23 mouse cellular contexts compared by ENCODE assay signal in the genomic region with DNA sequence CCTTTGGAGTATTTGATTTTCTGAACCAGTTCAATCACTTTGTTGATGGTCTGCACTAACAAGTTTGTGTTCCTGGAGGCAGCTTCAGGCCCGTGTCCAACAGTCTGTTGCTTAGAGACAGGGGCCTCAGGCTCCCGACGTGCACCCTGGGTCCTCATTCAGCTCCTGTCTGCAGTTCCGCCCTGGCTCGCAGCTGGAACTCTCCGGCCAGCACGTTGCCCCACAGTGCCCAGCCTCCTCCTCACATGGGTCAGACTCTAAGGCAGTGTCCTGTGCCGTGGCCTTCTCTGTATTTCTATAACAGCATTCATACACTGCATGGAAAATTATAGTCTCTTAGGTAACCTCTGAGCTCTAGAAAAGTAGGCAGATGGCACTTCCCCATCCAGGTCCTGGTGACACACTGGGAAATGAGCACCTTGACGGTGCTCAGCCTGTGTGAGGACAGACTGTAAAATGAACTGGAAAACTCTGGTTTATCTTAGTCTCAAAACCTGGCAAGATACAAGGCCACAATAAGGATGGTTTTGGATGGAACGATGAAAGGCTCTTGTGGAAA. TPM values are rescaled to one million over a fixed set of nuclear protein-coding genes. Genes with fewer than 3 reads are reported as not detected.
A peak's percentile ranks its signal among the peaks of the same experiment; 100 is the strongest.
DNase-seq lines count a peak whose midpoint lies in the region; ATAC-seq and TF ChIP-seq lines count a peak whose summit lies in the region.
"Had no signal": no experiment of that assay in that cellular context is flagged by ENCODE, and none has a peak within 500 bp of the region (broad histone marks: within the 10 kb centered on the region; RNA-seq: fewer than 3 reads in every experiment).

No protein-coding gene starts in this region.

- H3K27ac ChIP-seq in hindbrain, embryonic 16.5 days (ENCODE audit: low read depth, low read length): no peak overlapping the region
- H3K27ac ChIP-seq in hindbrain, embryonic 12.5 days: no peak overlapping the region
- H3K27ac ChIP-seq in stomach, postnatal 0 days (replicated peaks): no peak overlapping the region
- H3K27ac ChIP-seq: heart, embryonic 13.5 days; hindbrain, embryonic 10.5 days; liver, embryonic 12.5 days; neural tube, embryonic 13.5 days had no signal

- H3K9me3 ChIP-seq in hindbrain, embryonic 16.5 days (ENCODE audit: control insufficient read depth, low read length): no peaks in the 10 kb centered on the region
- peaks cover 6% of the 10 kb centered on the region; the same call in 1 of the 2 replicates for H3K9me3 ChIP-seq in hindbrain, embryonic 12.5 days (replicated peaks)
- H3K9me3 ChIP-seq in stomach, postnatal 0 days (ENCODE audit: control insufficient read depth, low read length): no peaks in the 10 kb centered on the region
- H3K9me3 ChIP-seq: neural tube, embryonic 13.5 days had no signal

- TF ChIP-seq CTCF in stomach, postnatal 0 days (IDR thresholded peaks at IDR 0.05; ENCODE audit: low read depth): no peak

- H3K4me1 ChIP-seq in hindbrain, embryonic 16.5 days (ENCODE audit: control insufficient read depth, insufficient read depth, low read depth, low read length): no peaks in the 10 kb centered on the region
- H3K4me1 ChIP-seq in hindbrain, embryonic 12.5 days: no peaks in the 10 kb centered on the region
- H3K4me1 ChIP-seq in stomach, postnatal 0 days (replicated peaks; ENCODE audit: control insufficient read depth, insufficient read depth): no peaks in the 10 kb centered on the region
- H3K4me1 ChIP-seq: heart, embryonic 13.5 days; hindbrain, embryonic 10.5 days; liver, embryonic 12.5 days; neural tube, embryonic 13.5 days had no signal

- peaks cover 40% of the 10 kb centered on the region for H3K36me3 ChIP-seq in hindbrain, embryonic 16.5 days (ENCODE audit: control insufficient read depth, insufficient read depth, low read length)
- H3K36me3 ChIP-seq in hindbrain, embryonic 12.5 days: peaks cover 76% of the 10 kb centered on the region
- H3K36me3 ChIP-seq in stomach, postnatal 0 days (ENCODE audit: control insufficient read depth, insufficient read depth, low read length): peaks cover 12% of the 10 kb centered on the region

- TF ChIP-seq EP300 in stomach, postnatal 0 days (optimal IDR thresholded peaks at IDR 0.05): no peak

- H3K4me3 ChIP-seq in hindbrain, embryonic 16.5 days (ENCODE audit: low read length): no peak overlapping the region
- H3K4me3 ChIP-seq in hindbrain, embryonic 12.5 days: no peak overlapping the region
- H3K4me3 ChIP-seq in stomach, postnatal 0 days (ENCODE audit: low read depth, low read length): no peak overlapping the region
- H3K4me3 ChIP-seq: heart, embryonic 13.5 days; hindbrain, embryonic 10.5 days; liver, embryonic 12.5 days; neural tube, embryonic 13.5 days had no signal

- peak; percentile 69 for ATAC-seq in hindbrain, embryonic 16.5 days
- ATAC-seq in hindbrain, embryonic 12.5 days (ENCODE audit: low FRiP score): no peak
- ATAC-seq in stomach, postnatal 0 days (ENCODE audit: low FRiP score, low TSS enrichment): 0 out of 2 replicates have a peak, but pooled peaks have one; percentile 28
- ATAC-seq: CD4-positive, CD25-positive, alpha-beta regulatory T cell, adult 4 months; forebrain, embryonic 16.5 days; intestine, postnatal 0 days; liver, embryonic 12.5 days; liver, postnatal 0 days had no signal

- no peak overlapping the region for H3K4me2 ChIP-seq in hindbrain, embryonic 16.5 days (ENCODE audit: low read length)
- H3K4me2 ChIP-seq in hindbrain, embryonic 12.5 days (replicated peaks): no peak overlapping the region
- H3K4me2 ChIP-seq in stomach, postnatal 0 days (replicated peaks; ENCODE audit: low read depth): no peak overlapping the region
- H3K4me2 ChIP-seq: heart, embryonic 13.5 days; liver, embryonic 12.5 days; midbrain, embryonic 11.5 days; neural tube, embryonic 13.5 days had no signal

- H3K27me3 ChIP-seq in hindbrain, embryonic 16.5 days (replicated peaks; ENCODE audit: control insufficient read depth, insufficient read depth, low read length): no peaks in the 10 kb centered on the region
- H3K27me3 ChIP-seq in hindbrain, embryonic 12.5 days: no peaks in the 10 kb centered on the region
- no peaks in the 10 kb centered on the region for H3K27me3 ChIP-seq in stomach, postnatal 0 days (ENCODE audit: control insufficient read depth, insufficient read depth, low read length)
- H3K27me3 ChIP-seq: heart, embryonic 13.5 days; liver, embryonic 12.5 days; neural tube, embryonic 13.5 days had no signal

- peak; percentile 57 to 60 for DNase-seq in cerebellum, postnatal 25 days
- no peak for DNase-seq in cerebellum, adult 11-12 months
- DNase-seq in right cerebral cortex, postnatal 10 days (ENCODE audit: low spot score in 2 of 2): peak; percentile 52 to 54
- no peak for DNase-seq in right cerebral cortex, postnatal 14 days
- DNase-seq in stomach, postnatal 0 days (ENCODE audit: low spot score): no peak
- DNase-seq: adrenal gland, postnatal 14 days; heart, postnatal 10 days; kidney, postnatal 14 days; left cerebral cortex, postnatal 4 days; liver, postnatal 0 days; lung, postnatal 36 days; thymus, adult 18-20 months; thymus, postnatal 25 days had no signal

- WGBS in hindbrain, embryonic 16.5 days: 57% methylated on average over 10 of the region's 10 CpGs
- 81% methylated on average over 10 of the region's 10 CpGs for WGBS in hindbrain, embryonic 12.5 days
- 89% methylated on average over 10 of the region's 10 CpGs for WGBS in stomach, postnatal 0 days

- H3K9ac ChIP-seq in hindbrain, embryonic 16.5 days (ENCODE audit: low read depth, low read length): no peak overlapping the region
- H3K9ac ChIP-seq in hindbrain, embryonic 12.5 days: no peak overlapping the region
- no peak overlapping the region for H3K9ac ChIP-seq in stomach, postnatal 0 days (ENCODE audit: low read length)
- H3K9ac ChIP-seq: heart, embryonic 13.5 days; liver, embryonic 12.5 days; liver, postnatal 0 days; neural tube, embryonic 13.5 days had no signal

RNA-seq across cellular contexts. Expression of gene Cep95, which starts 13.1 kb away (rescaled TPM):
- 12.2 and 15.3 TPM in 2 replicates for polyA plus RNA-seq in hindbrain, embryonic 16.5 days (2015; fragmentation: Nextera tagmentation; extraction: Ambion mirVana)
- 22.3 and 22.7 TPM in 2 replicates for polyA plus RNA-seq in hindbrain, embryonic 12.5 days (2016; fragmentation: Nextera tagmentation; extraction: Ambion mirVana)
- polyA plus RNA-seq in stomach, postnatal 0 days (2015; fragmentation: Nextera tagmentation; extraction: Ambion mirVana): 4.9 and 5.7 TPM in 2 replicates

RNA-seq across cellular contexts. Expression of gene Ddx5, which starts 13.2 kb away (rescaled TPM):
- polyA plus RNA-seq in hindbrain, embryonic 16.5 days (2015; fragmentation: Nextera tagmentation; extraction: Ambion mirVana): 315 and 329 TPM in 2 replicates
- polyA plus RNA-seq in hindbrain, embryonic 12.5 days (2016; fragmentation: Nextera tagmentation; extraction: Ambion mirVana): 467 and 505 TPM in 2 replicates
- 175 and 178 TPM in 2 replicates for polyA plus RNA-seq in stomach, postnatal 0 days (2015; fragmentation: Nextera tagmentation; extraction: Ambion mirVana)

RNA-seq across cellular contexts. Expression of gene Polg2, which starts 22.8 kb away (rescaled TPM):
- polyA plus RNA-seq in hindbrain, embryonic 16.5 days (2015; fragmentation: Nextera tagmentation; extraction: Ambion mirVana): 9.1 and 9.9 TPM in 2 replicates
- 8.5 and 10.7 TPM in 2 replicates for polyA plus RNA-seq in hindbrain, embryonic 12.5 days (2016; fragmentation: Nextera tagmentation; extraction: Ambion mirVana)
- polyA plus RNA-seq in stomach, postnatal 0 days (2015; fragmentation: Nextera tagmentation; extraction: Ambion mirVana): 8.9 and 10.3 TPM in 2 replicates

RNA-seq across cellular contexts. Expression of gene Milr1, which starts 51.1 kb away (rescaled TPM):
- polyA plus RNA-seq in hindbrain, embryonic 16.5 days (2015; fragmentation: Nextera tagmentation; extraction: Ambion mirVana): 0.42 and 0.56 TPM in 2 replicates
- 1.0 and 1.3 TPM in 2 replicates for polyA plus RNA-seq in hindbrain, embryonic 12.5 days (2016; fragmentation: Nextera tagmentation; extraction: Ambion mirVana)
- 2.2 and 2.8 TPM in 2 replicates for polyA plus RNA-seq in stomach, postnatal 0 days (2015; fragmentation: Nextera tagmentation; extraction: Ambion mirVana)

RNA-seq across cellular contexts. Expression of gene Pecam1, which starts 51.7 kb away (rescaled TPM):
- polyA plus RNA-seq in hindbrain, embryonic 16.5 days (2015; fragmentation: Nextera tagmentation; extraction: Ambion mirVana): 16.4 and 21.0 TPM in 2 replicates
- 21.5 and 22.3 TPM in 2 replicates for polyA plus RNA-seq in hindbrain, embryonic 12.5 days (2016; fragmentation: Nextera tagmentation; extraction: Ambion mirVana)
- 20.2 and 20.4 TPM in 2 replicates for polyA plus RNA-seq in stomach, postnatal 0 days (2015; fragmentation: Nextera tagmentation; extraction: Ambion mirVana)

Comparison
In these comparisons a context has a peak if more than half of its experiments do, and no peak if none do; other contexts are left out.
1. DNase-seq: peak in cerebellum, postnatal 25 days (2 of 2) and right cerebral cortex, postnatal 10 days (2 of 2); none in cerebellum, adult 11-12 months (single experiment), right cerebral cortex, postnatal 14 days (single experiment) and stomach, postnatal 0 days (single experiment).